28 mouse cellular contexts compared by ENCODE assay signal in the genomic region with DNA sequence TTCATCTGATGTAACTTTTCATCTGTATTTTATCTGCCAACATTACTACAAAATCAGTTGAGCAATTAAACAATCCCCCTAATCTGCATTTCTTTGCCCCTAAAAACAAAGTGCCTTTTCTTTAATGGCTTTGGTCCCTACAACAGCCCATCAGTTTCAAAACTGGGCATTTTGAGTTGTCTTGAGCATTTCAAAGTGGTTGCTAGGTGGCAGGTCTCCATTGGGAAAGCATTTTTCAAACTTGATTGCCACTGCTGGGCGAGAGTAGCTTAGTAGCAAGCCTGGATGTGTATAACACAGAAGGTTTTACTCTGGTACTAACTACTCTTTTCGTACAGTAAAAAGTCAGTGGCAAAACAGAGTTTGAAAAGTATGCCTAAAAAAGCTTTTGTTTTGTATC. TPM values are rescaled to one million over a fixed set of nuclear protein-coding genes. Genes with fewer than 3 reads are reported as not detected.
DNase-seq lines count a peak whose midpoint lies in the region; ATAC-seq and TF ChIP-seq lines count a peak whose summit lies in the region.
"Had no signal": no experiment of that assay in that cellular context is flagged by ENCODE, and none has a peak within 500 bp of the region (broad histone marks: within the 10 kb centered on the region; RNA-seq: fewer than 3 reads in every experiment).

No protein-coding gene starts in this region.

- H3K9me3 ChIP-seq in hindbrain, embryonic 14.5 days (ENCODE audit: control insufficient read depth, low read length), result no peaks in the 10 kb centered on the region
- no peaks in the 10 kb centered on the region for H3K9me3 ChIP-seq in hindbrain, embryonic 13.5 days
- H3K9me3 ChIP-seq in lung, embryonic 15.5 days, result no peaks in the 10 kb centered on the region
- no peaks in the 10 kb centered on the region for H3K9me3 ChIP-seq in lung, postnatal 0 days (ENCODE audit: low read length)
- H3K9me3 ChIP-seq in hindbrain, postnatal 0 days (ENCODE audit: low read length), result no peaks in the 10 kb centered on the region
- H3K9me3 ChIP-seq: embryonic facial prominence, embryonic 13.5 days; limb, embryonic 13.5 days; liver, embryonic 12.5 days had no signal

- peak overlapping the region; percentile 38; the same call in 1 of the 2 replicates for H3K27ac ChIP-seq in hindbrain, embryonic 14.5 days
- no peak overlapping the region for H3K27ac ChIP-seq in hindbrain, embryonic 13.5 days
- peak overlapping the region; percentile 63; the same call in 1 of the 2 replicates for H3K27ac ChIP-seq in lung, embryonic 15.5 days
- no peak overlapping the region for H3K27ac ChIP-seq in lung, postnatal 0 days (ENCODE audit: low read length)
- peak overlapping the region; percentile 26; the same call in 1 of the 2 replicates for H3K27ac ChIP-seq in hindbrain, postnatal 0 days
- H3K27ac ChIP-seq: embryonic facial prominence, embryonic 13.5 days; limb, embryonic 13.5 days; liver, embryonic 12.5 days had no signal

- DNase-seq in hindbrain, embryonic 14.5 days (ENCODE audit: low spot score), result peak; percentile 33
- no peak for DNase-seq in lung, postnatal 0 days (ENCODE audit: low spot score)
- peak; percentile 40 to 44 for DNase-seq in right cerebral cortex, postnatal 10 days (ENCODE audit: low spot score in 2 of 2)
- no peak for DNase-seq in right cerebral cortex, adult 18-20 months
- DNase-seq in hindbrain, postnatal 0 days (ENCODE audit: low spot score), result peak; percentile 60
- no peak for DNase-seq in kidney, adult 8-10 months
- DNase-seq: adrenal gland, adult 2 months; cerebellum, adult 18-20 months; cerebellum, postnatal 36 days; embryo, embryonic 11 days; gastrocnemius, postnatal 14 days; heart, adult 11 months; kidney, postnatal 25 days; lung, adult 18-20 months; lung, postnatal 4 days; retina, postnatal 1 day; right cerebral cortex, postnatal 4 days; thymus, postnatal 14 days had no signal

- H3K4me1 ChIP-seq in hindbrain, embryonic 14.5 days (replicated peaks; ENCODE audit: control insufficient read depth, insufficient read depth, low read length), result no peaks in the 10 kb centered on the region
- no peaks in the 10 kb centered on the region for H3K4me1 ChIP-seq in hindbrain, embryonic 13.5 days (replicated peaks)
- no peaks in the 10 kb centered on the region for H3K4me1 ChIP-seq in lung, embryonic 15.5 days
- no peaks in the 10 kb centered on the region for H3K4me1 ChIP-seq in lung, postnatal 0 days (ENCODE audit: insufficient read depth, low read depth, low read length)
- H3K4me1 ChIP-seq in hindbrain, postnatal 0 days (ENCODE audit: insufficient read depth, low read length), result peaks cover 3% of the 10 kb centered on the region; the same call in 1 of the 2 replicates
- H3K4me1 ChIP-seq: embryonic facial prominence, embryonic 13.5 days; limb, embryonic 13.5 days; liver, embryonic 12.5 days had no signal

- no peak overlapping the region for H3K9ac ChIP-seq in hindbrain, embryonic 14.5 days
- H3K9ac ChIP-seq in hindbrain, embryonic 13.5 days, result no peak overlapping the region
- no peak overlapping the region for H3K9ac ChIP-seq in lung, embryonic 15.5 days
- H3K9ac ChIP-seq in lung, postnatal 0 days (replicated peaks; ENCODE audit: low read depth), result no peak overlapping the region
- no peak overlapping the region for H3K9ac ChIP-seq in hindbrain, postnatal 0 days (replicated peaks; ENCODE audit: low read length)
- H3K9ac ChIP-seq: embryonic facial prominence, embryonic 13.5 days; limb, embryonic 13.5 days; liver, embryonic 12.5 days had no signal

- H3K27me3 ChIP-seq in hindbrain, embryonic 14.5 days (ENCODE audit: control insufficient read depth, insufficient read depth, low read length), result no peaks in the 10 kb centered on the region
- no peaks in the 10 kb centered on the region for H3K27me3 ChIP-seq in hindbrain, embryonic 13.5 days
- H3K27me3 ChIP-seq in lung, embryonic 15.5 days, result no peaks in the 10 kb centered on the region
- H3K27me3 ChIP-seq in lung, postnatal 0 days (replicated peaks; ENCODE audit: insufficient read depth, low read length), result no peaks in the 10 kb centered on the region
- H3K27me3 ChIP-seq in hindbrain, postnatal 0 days (ENCODE audit: insufficient read depth, low read length), result no peaks in the 10 kb centered on the region
- H3K27me3 ChIP-seq: embryonic facial prominence, embryonic 13.5 days; limb, embryonic 13.5 days; liver, embryonic 12.5 days had no signal

- no peaks in the 10 kb centered on the region for H3K36me3 ChIP-seq in hindbrain, embryonic 14.5 days (replicated peaks; ENCODE audit: control insufficient read depth, insufficient read depth)
- no peaks in the 10 kb centered on the region for H3K36me3 ChIP-seq in hindbrain, embryonic 13.5 days
- no peaks in the 10 kb centered on the region for H3K36me3 ChIP-seq in lung, embryonic 15.5 days
- no peaks in the 10 kb centered on the region for H3K36me3 ChIP-seq in lung, postnatal 0 days (ENCODE audit: insufficient read depth, low read length)
- no peaks in the 10 kb centered on the region for H3K36me3 ChIP-seq in hindbrain, postnatal 0 days (ENCODE audit: insufficient read depth, low read length)
- H3K36me3 ChIP-seq: embryonic facial prominence, embryonic 13.5 days; limb, embryonic 13.5 days; liver, embryonic 12.5 days had no signal

- no peak overlapping the region for H3K4me2 ChIP-seq in hindbrain, embryonic 14.5 days (replicated peaks)
- H3K4me2 ChIP-seq in hindbrain, embryonic 13.5 days, result no peak overlapping the region
- H3K4me2 ChIP-seq in lung, embryonic 15.5 days, result no peak overlapping the region
- H3K4me2 ChIP-seq in lung, postnatal 0 days (replicated peaks; ENCODE audit: low read depth, low read length), result no peak overlapping the region
- no peak overlapping the region for H3K4me2 ChIP-seq in hindbrain, postnatal 0 days (ENCODE audit: low read depth, low read length)
- H3K4me2 ChIP-seq: embryonic facial prominence, embryonic 13.5 days; heart, embryonic 11.5 days; limb, embryonic 13.5 days; liver, embryonic 12.5 days had no signal

- TF ChIP-seq CTCF in lung, postnatal 0 days (IDR thresholded peaks at IDR 0.05), result no peak
- no peak for TF ChIP-seq CTCF in hindbrain, postnatal 0 days (IDR thresholded peaks at IDR 0.05; ENCODE audit: low read depth)

- H3K4me3 ChIP-seq in hindbrain, embryonic 14.5 days (replicated peaks; ENCODE audit: low read length), result no peak overlapping the region
- no peak overlapping the region for H3K4me3 ChIP-seq in hindbrain, embryonic 13.5 days
- H3K4me3 ChIP-seq in lung, embryonic 15.5 days, result no peak overlapping the region
- H3K4me3 ChIP-seq in lung, postnatal 0 days (ENCODE audit: low read depth, low read length), result no peak overlapping the region
- no peak overlapping the region for H3K4me3 ChIP-seq in hindbrain, postnatal 0 days (ENCODE audit: low read length)
- H3K4me3 ChIP-seq: embryonic facial prominence, embryonic 13.5 days; erythroblast, embryonic 14.5 days; limb, embryonic 13.5 days; liver, embryonic 12.5 days had no signal

- ATAC-seq in hindbrain, embryonic 14.5 days (ENCODE audit: low FRiP score), result peak; percentile 48; the same call in 1 of the 2 replicates
- ATAC-seq in hindbrain, embryonic 13.5 days (ENCODE audit: low FRiP score), result no peak
- ATAC-seq in lung, embryonic 15.5 days (ENCODE audit: borderline replicate concordance, extremely low read depth, low FRiP score, low TSS enrichment), result no peak
- ATAC-seq in lung, postnatal 0 days, result no peak
- ATAC-seq in hindbrain, postnatal 0 days, result peak; percentile 83
- ATAC-seq: intestine, embryonic 16.5 days; liver, embryonic 12.5 days had no signal

- 33% methylated on average over 2 of the region's 2 CpGs for WGBS in hindbrain, embryonic 14.5 days
- WGBS in hindbrain, embryonic 13.5 days, result 49% methylated on average over 2 of the region's 2 CpGs
- WGBS in lung, embryonic 15.5 days, result 56% methylated on average over 2 of the region's 2 CpGs
- 45% methylated on average over 2 of the region's 2 CpGs for WGBS in lung, postnatal 0 days
- 23% methylated on average over 2 of the region's 2 CpGs for WGBS in hindbrain, postnatal 0 days

- TF ChIP-seq EP300 in lung, postnatal 0 days (IDR thresholded peaks at IDR 0.05), result no peak

RNA-seq across cellular contexts. Expression of a gene that starts 10.2 kb away (rescaled TPM):
- polyA plus RNA-seq in hindbrain, embryonic 14.5 days (2014; fragmentation: Nextera tagmentation; extraction: Ambion mirVana), result 11.3 and 11.7 TPM in 2 replicates
- 11.8 and 14.2 TPM in 2 replicates for polyA plus RNA-seq in hindbrain, embryonic 13.5 days (2015; fragmentation: Nextera tagmentation; extraction: Ambion mirVana)
- polyA plus RNA-seq in lung, embryonic 15.5 days (2015; fragmentation: Nextera tagmentation; extraction: Ambion mirVana), result 20.1 and 21.0 TPM in 2 replicates
- 34.4 and 36.9 TPM in 2 replicates for polyA plus RNA-seq in lung, postnatal 0 days (2015; fragmentation: Nextera tagmentation; extraction: Ambion mirVana)
- 31.3 TPM in 2 replicates for total RNA-seq in hindbrain, postnatal 0 days (2014; rRNA removed)
- 21.7 and 23.1 TPM in 2 replicates for polyA plus RNA-seq in hindbrain, postnatal 0 days (2015; fragmentation: Nextera tagmentation; extraction: Ambion mirVana)
- total RNA-seq: hematopoietic stem cell, adult 5-6 weeks; MEL had no signal

Comparison
In these comparisons a context has a peak if more than half of its experiments do, and no peak if none do; other contexts are left out.
1. ATAC-seq: peak in hindbrain, embryonic 14.5 days (single experiment) and hindbrain, postnatal 0 days (single experiment); none in hindbrain, embryonic 13.5 days (single experiment), lung, embryonic 15.5 days (single experiment) and lung, postnatal 0 days (single experiment).
2. DNase-seq: peak in hindbrain, embryonic 14.5 days (single experiment), right cerebral cortex, postnatal 10 days (2 of 2) and hindbrain, postnatal 0 days (single experiment); none in lung, postnatal 0 days (single experiment), right cerebral cortex, adult 18-20 months (single experiment) and kidney, adult 8-10 months (0 of 2).
3. H3K27ac ChIP-seq: peak in hindbrain, embryonic 14.5 days (single experiment), lung, embryonic 15.5 days (single experiment) and hindbrain, postnatal 0 days (single experiment); none in hindbrain, embryonic 13.5 days (single experiment) and lung, postnatal 0 days (single experiment).